Mouse (Mus musculus) large intestine, adult 2 months (tissue): ENCODE measurements around the gene Fam124b. TPM values are rescaled to one million over a fixed set of nuclear protein-coding genes. Genes with fewer than 3 reads are reported as not detected.

Source experiments
- DNase-seq: peaks from one replicate; pipeline ENCODE4 v3.0.0-alpha.2; 2012; ENCODE audit warnings: low read depth, low spot score
- WGBS: fragments of 180-500 bp; shearing (Covaris S2); methylation state at CpG from one replicate; pipeline ENCODE4 v1.1.7; 2018; 5-methylcytosine and 5-hydroxymethylcytosine counted together
- polyA plus RNA-seq: library from polyadenylated mRNA; depleted of rRNA; stranded (reverse); fragments of >200 nt; gene quantifications from 2 replicates; pipeline ENCODE4 v1.2.3, GENCODE M21; 2012; rRNA removed

Fam124b gene
- polyA plus RNA-seq, result 0.05 and 0.15 TPM in 2 replicates

GRCm38 (mm10) chr1:80218268-80218667 lies at the start of gene Fam124b:
Fam124b (minus strand) TSS chr1:80218473.
- DNase-seq, result no peak

GRCm38 (mm10) chr1:80260443-80260842 lies 42.2 kb upstream of the Fam124b start:
- no peak for DNase-seq
- 78% methylated on average over 1 of the region's 1 CpGs for WGBS

More at GRCm38 (mm10) chr1:80218268-80218667, at the start of gene Fam124b:
- 76% methylated on average over 6 of the region's 6 CpGs for WGBS

- 62% methylated on average over 4 of the region's 4 CpGs for WGBS
These were observed 40.4 kb upstream of the Fam124b start for GRCm38 (mm10) chr1:80258632-80259031.

GRCm38 (mm10) chr1:80253309-80253708 lies 35.0 kb upstream of the Fam124b start:
- no peak for DNase-seq

More at GRCm38 (mm10) chr1:80258632-80259031, 40.4 kb upstream of the Fam124b start:
- no peak for DNase-seq

GRCm38 (mm10) chr1:80250247-80250646 lies 32.0 kb upstream of the Fam124b start:
- WGBS, result 83% methylated on average over 5 of the region's 5 CpGs
- DNase-seq, result no peak

- no peak for DNase-seq
These were observed 28.9 kb upstream of the Fam124b start for GRCm38 (mm10) chr1:80247131-80247530.

- DNase-seq, result no peak
- WGBS, result 39% methylated on average over 3 of the region's 3 CpGs
These were observed 25.9 kb upstream of the Fam124b start for GRCm38 (mm10) chr1:80244123-80244522.

GRCm38 (mm10) chr1:80241579-80241978 lies 23.3 kb upstream of the Fam124b start:
- DNase-seq, result no peak

GRCm38 (mm10) chr1:80240017-80240660 lies 21.9 kb upstream of the Fam124b start:
- WGBS, result 56% methylated on average over 12 of the region's 12 CpGs
- no peak for DNase-seq

More at GRCm38 (mm10) chr1:80241579-80241978, 23.3 kb upstream of the Fam124b start:
- 83% methylated on average over 6 of the region's 6 CpGs for WGBS

GRCm38 (mm10) chr1:80239481-80239880 lies 21.2 kb upstream of the Fam124b start:
- no peak for DNase-seq
- 75% methylated on average over 11 of the region's 11 CpGs for WGBS

GRCm38 (mm10) chr1:80236951-80237702 lies 18.9 kb upstream of the Fam124b start:
- DNase-seq, result no peak
- 71% methylated on average over 11 of the region's 11 CpGs for WGBS

GRCm38 (mm10) chr1:80236126-80236525 lies 17.9 kb upstream of the Fam124b start:
- DNase-seq, result no peak
- WGBS, result 31% methylated on average over 1 of the region's 1 CpGs

- 71% methylated on average over 1 of the region's 1 CpGs for WGBS
- no peak for DNase-seq
These were observed 12.3 kb upstream of the Fam124b start for GRCm38 (mm10) chr1:80230612-80231011.

- WGBS, result 50% methylated on average over 3 of the region's 3 CpGs
- DNase-seq, result no peak
These were observed 6.7 kb upstream of the Fam124b start for GRCm38 (mm10) chr1:80224839-80225412.

- WGBS, result 59% methylated on average over 4 of the region's 4 CpGs
- DNase-seq, result no peak
These were observed 2.9 kb upstream of the Fam124b start for GRCm38 (mm10) chr1:80221151-80221550.

- 59% methylated on average over 9 of the region's 9 CpGs for WGBS
- DNase-seq, result no peak
These were observed 4.4 kb downstream of the Fam124b start for GRCm38 (mm10) chr1:80213826-80214225.

GRCm38 (mm10) chr1:80213146-80213545 lies 5.1 kb downstream of the Fam124b start:
- WGBS, result 90% methylated on average over 10 of the region's 10 CpGs
- no peak for DNase-seq

- DNase-seq, result no peak
- 75% methylated on average over 3 of the region's 3 CpGs for WGBS
These were observed 16.0 kb downstream of the Fam124b start for GRCm38 (mm10) chr1:80202314-80202713.

- DNase-seq, result no peak
- 90% methylated on average over 8 of the region's 8 CpGs for WGBS
These were observed 25.4 kb downstream of the Fam124b start for GRCm38 (mm10) chr1:80192837-80193236.

- WGBS, result 45% methylated on average over 3 of the region's 3 CpGs
- DNase-seq, result no peak
These were observed 36.9 kb downstream of the Fam124b start for GRCm38 (mm10) chr1:80181414-80181805.
